Mouse (Mus musculus): ENCODE results near the gene Msrb3. TPM values are rescaled to one million over a fixed set of nuclear protein-coding genes. Genes with fewer than 3 reads are reported as not detected.
"Not testable (repeated sequence)": the region's sequence is repeated elsewhere in the genome, so short reads cannot be mapped to it uniquely, and the experiment has no call there.

Msrb3 gene
- total and polyA plus RNA-seq, 3 experiments, result 37.9 to 71.3 (median 39.2) TPM

DNA sequence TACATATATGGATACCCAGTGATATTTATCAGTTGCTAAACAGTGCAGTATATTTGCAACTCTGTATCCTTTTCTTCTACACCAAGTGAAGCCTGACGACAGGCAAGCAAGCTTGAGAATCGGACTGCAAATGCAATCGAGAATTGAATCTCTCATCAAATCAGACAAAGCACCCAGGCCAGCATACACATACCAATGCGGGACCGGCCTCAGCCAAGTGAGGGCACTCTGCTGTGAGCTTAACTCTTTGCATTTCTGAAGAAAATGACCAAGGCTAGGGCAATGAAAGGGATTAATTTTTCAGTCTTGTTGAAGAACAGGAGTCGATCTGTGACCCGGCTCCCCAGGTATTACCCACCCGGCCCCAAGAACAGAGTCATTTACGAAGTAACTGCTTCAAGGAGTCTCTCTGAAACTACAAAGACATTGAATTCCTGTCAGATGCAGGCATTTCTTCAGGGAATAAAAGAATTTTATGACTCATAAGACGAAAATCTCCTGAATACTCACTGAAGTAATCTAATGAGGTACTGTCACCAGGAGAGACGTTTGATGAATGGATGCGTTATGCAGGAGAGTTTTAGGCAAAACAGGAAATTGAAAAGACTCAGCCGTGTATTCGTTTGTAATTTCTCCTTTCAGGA lies 88.7 kb downstream of the Msrb3 start:
- no peak for DNase-seq

GRCm38 (mm10) chr10:120808167-120808566 lies 90.7 kb downstream of the Msrb3 start:
- DNase-seq, result no peak

DNA sequence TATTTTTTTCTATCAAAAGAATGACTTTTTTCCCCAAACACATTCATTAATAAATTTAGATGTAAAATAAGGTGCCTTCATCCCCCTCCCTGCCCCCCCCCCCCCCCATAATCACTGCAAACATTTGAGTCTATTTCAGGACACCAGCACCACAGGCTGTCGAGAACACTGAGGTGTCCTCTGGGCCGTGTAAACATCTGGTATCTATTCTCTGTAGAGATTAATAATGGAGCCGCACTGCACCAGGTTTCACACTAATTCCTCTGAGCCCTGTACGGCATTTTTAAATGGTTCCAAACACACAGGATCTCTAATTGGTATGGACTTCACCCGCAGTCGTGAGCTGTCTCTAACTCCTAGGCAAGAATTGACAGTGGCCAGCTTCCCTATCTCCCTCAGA lies 97.8 kb downstream of the Msrb3 start:
- DNase-seq, result no peak

- DNase-seq, result no peak
These were observed 99.4 kb downstream of the Msrb3 start for GRCm38 (mm10) chr10:120799479-120799878.

GRCm38 (mm10) chr10:120796749-120797148 lies 102.2 kb downstream of the Msrb3 start:
- no peak for DNase-seq

DNA sequence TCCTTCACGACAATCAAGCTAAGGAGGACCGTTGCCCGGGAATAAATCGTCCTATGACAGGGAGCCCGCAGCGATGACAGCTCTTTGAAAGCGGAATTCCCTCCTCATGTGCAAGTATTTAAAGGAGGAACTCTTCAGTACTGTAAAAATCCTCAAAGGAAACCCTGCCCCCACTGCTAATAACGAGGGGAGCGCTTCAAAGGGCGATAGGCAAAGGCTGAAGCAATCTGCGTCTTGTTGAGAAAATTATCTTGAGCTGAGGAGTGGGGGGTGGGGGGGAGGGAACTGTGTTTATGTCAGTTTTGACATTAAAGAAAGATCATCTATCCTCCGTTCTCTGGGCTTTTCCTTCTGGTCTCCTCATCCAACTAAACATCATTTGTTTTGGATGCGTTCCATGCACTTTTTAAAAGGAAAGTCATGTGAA lies 104.5 kb downstream of the Msrb3 start:
- DNase-seq, result peak; percentile 14

GRCm38 (mm10) chr10:120792191-120792765 lies 106.6 kb downstream of the Msrb3 start:
- DNase-seq, result no peak

DNA sequence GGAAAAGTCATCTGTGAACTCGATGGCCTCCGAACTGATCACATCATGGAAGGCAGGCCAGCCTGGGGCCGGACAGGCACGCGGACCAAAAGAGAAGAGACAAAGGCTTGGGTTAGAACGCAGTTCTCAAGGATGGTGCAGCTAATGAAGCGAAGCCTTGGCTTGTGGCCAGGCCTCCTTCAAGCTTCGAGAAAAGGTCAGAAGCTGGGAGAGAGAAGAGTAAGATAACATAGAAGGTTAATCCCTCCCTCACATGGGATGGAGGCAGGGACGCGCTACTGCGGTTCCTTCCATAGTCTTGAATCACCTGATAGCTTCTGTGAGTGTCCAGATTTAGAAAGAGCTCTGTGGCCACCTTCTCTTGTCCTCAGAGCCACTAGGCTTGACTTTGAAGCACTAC lies 107.5 kb downstream of the Msrb3 start:
- peak; percentile 47 for DNase-seq

- no peak for DNase-seq
These were observed 111.7 kb downstream of the Msrb3 start for GRCm38 (mm10) chr10:120787202-120787601.

GRCm38 (mm10) chr10:120784516-120784915 lies 114.4 kb downstream of the Msrb3 start:
- DNase-seq, result no peak

GRCm38 (mm10) chr10:120783393-120783792 lies 115.5 kb downstream of the Msrb3 start:
- DNase-seq, result no peak

GRCm38 (mm10) chr10:120777499-120777898 lies 121.4 kb downstream of the Msrb3 start:
- DNase-seq, result peak; percentile 55

GRCm38 (mm10) chr10:120775361-120775760 lies 123.5 kb downstream of the Msrb3 start:
- no peak for DNase-seq

GRCm38 (mm10) chr10:120767418-120767817 lies 131.5 kb downstream of the Msrb3 start:
- no peak for DNase-seq

- no peak for DNase-seq
These were observed 133.5 kb downstream of the Msrb3 start for GRCm38 (mm10) chr10:120765398-120765797.

GRCm38 (mm10) chr10:120763656-120764466 lies 135.0 kb downstream of the Msrb3 start:
- DNase-seq, result peak; percentile 63

- DNase-seq, result no peak
These were observed 135.9 kb downstream of the Msrb3 start for GRCm38 (mm10) chr10:120762958-120763357.

GRCm38 (mm10) chr10:120760679-120761078 lies 138.2 kb downstream of the Msrb3 start:
- DNase-seq, result no peak

- no peak for DNase-seq
These were observed 139.0 kb downstream of the Msrb3 start for GRCm38 (mm10) chr10:120759883-120760282.

DNA sequence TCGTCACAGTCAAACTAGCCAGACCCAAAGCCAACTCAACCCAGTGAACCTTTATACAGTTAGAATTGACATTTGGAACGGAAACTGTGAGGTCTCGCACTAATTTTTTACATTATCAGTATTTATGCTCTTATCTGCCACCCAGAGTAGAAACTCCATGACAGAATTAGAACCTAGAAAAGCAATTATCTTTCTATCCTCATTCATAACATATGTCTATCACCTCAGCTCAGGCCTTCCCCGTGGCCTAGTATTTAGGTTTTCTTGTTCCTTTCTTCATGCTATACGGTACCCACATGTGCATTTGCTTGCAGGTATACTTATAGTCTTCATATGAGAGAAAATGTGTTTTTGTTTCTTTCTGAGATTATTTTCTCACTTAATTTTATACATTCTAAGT lies 146.4 kb downstream of the Msrb3 start:
- no peak for DNase-seq

GRCm38 (mm10) chr10:120751821-120752261 lies 147.1 kb downstream of the Msrb3 start:
- peak; percentile 73 for DNase-seq

DNA sequence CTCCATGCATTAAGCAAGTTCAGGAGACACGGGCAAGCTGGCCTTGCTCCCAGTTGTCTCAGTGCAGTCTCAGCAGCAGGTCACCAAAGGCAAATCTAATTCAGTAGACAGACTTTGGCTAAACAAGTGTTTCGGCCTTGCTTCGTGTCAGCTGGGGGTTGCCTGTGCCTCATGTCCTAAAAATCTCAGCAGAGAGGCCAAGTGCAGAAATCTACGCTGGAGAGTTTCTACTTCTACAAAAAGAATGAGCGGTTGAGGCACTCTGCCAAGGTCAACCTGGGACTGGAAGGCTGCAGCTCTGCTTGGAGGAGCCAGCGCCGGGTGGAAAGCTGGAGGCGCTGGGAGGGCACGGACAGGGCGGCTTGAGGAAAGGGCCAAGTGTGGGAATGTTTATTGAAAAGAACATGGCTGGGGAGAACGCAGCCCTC lies 147.6 kb downstream of the Msrb3 start:
- peak; percentile 90 for DNase-seq

- DNase-seq, result not testable (repeated sequence)
These were observed 149.3 kb downstream of the Msrb3 start for GRCm38 (mm10) chr10:120749556-120749955.
